Mouse (Mus musculus) thymus, adult 2 months (tissue): ENCODE measurements around the gene Poc1a.

Experiments used
- CTCF ChIP-seq: fragments of 200-500 bp; IDR thresholded peaks from 2 replicates; pipeline ENCODE4 v1.5.1; 2012; ENCODE audit warnings: mild to moderate bottlenecking, control low read depth, low read length, moderate library complexity, borderline replicate concordance; ENCODE audit not compliant: control insufficient read depth, poor library complexity, insufficient read depth; ENCODE audit errors: extremely low read depth
- POLR2A ChIP-seq: fragments of 200-500 bp; IDR thresholded peaks from 2 replicates; pipeline ENCODE4 v1.6.1; 2012; ENCODE audit warnings: mild to moderate bottlenecking, low read length, control low read depth, moderate library complexity; ENCODE audit not compliant: control insufficient read depth, poor library complexity, insufficient read depth; ENCODE audit errors: extremely low read depth

GRCm38 (mm10) chr9:106293569-106294156 lies 12.8 kb downstream of the Poc1a start:
- TF ChIP-seq CTCF (no peak), POLR2A (no peak)
